Mouse (Mus musculus): ENCODE data around the gene Nudt16l1.

Gene Nudt16l1

GRCm38 (mm10) chr16:4938461-4938860, at the start of gene Nudt16l1:
Gene Nudt16l1 (plus strand): TSS chr16:4938761.
- DNase-seq (ENCODE audit: low spot score in 2 of 2), result no peak

- no peak for DNase-seq (ENCODE audit: low spot score in 2 of 2)
These were observed 48.3 kb upstream of the Nudt16l1 start for GRCm38 (mm10) chr16:4890201-4890709.

- no peak for DNase-seq (ENCODE audit: low spot score in 2 of 2)
These were observed 46.4 kb upstream of the Nudt16l1 start for GRCm38 (mm10) chr16:4892171-4892570.

- no peak for DNase-seq (ENCODE audit: low spot score in 2 of 2)
These were observed 44.2 kb upstream of the Nudt16l1 start for GRCm38 (mm10) chr16:4894201-4894908.

- DNase-seq (ENCODE audit: low spot score in 2 of 2), result no peak
These were observed 42.1 kb upstream of the Nudt16l1 start for GRCm38 (mm10) chr16:4896249-4897027.

- DNase-seq (ENCODE audit: low spot score in 2 of 2), result no peak
These were observed 41.3 kb upstream of the Nudt16l1 start for GRCm38 (mm10) chr16:4897146-4897730.

- no peak for DNase-seq (ENCODE audit: low spot score in 2 of 2)
These were observed 39.7 kb upstream of the Nudt16l1 start for GRCm38 (mm10) chr16:4898881-4899280.

- DNase-seq (ENCODE audit: low spot score in 2 of 2), result no peak
These were observed 38.9 kb upstream of the Nudt16l1 start for GRCm38 (mm10) chr16:4899711-4900110.

GRCm38 (mm10) chr16:4901167-4901566, 37.4 kb upstream of the Nudt16l1 start:
- DNase-seq (ENCODE audit: low spot score in 2 of 2), result no peak

- DNase-seq (ENCODE audit: low spot score in 2 of 2), result no peak
These were observed 36.2 kb upstream of the Nudt16l1 start for GRCm38 (mm10) chr16:4902390-4902789.

- no peak for DNase-seq (ENCODE audit: low spot score in 2 of 2)
These were observed 35.0 kb upstream of the Nudt16l1 start for GRCm38 (mm10) chr16:4903491-4904102.

GRCm38 (mm10) chr16:4904878-4905277, 33.7 kb upstream of the Nudt16l1 start:
- DNase-seq (ENCODE audit: low spot score in 2 of 2), result no peak

GRCm38 (mm10) chr16:4905591-4905990, 33.0 kb upstream of the Nudt16l1 start:
- no peak for DNase-seq (ENCODE audit: low spot score in 2 of 2)

GRCm38 (mm10) chr16:4906559-4906958, 32.0 kb upstream of the Nudt16l1 start:
- no peak for DNase-seq (ENCODE audit: low spot score in 2 of 2)

GRCm38 (mm10) chr16:4907386-4907785, 31.2 kb upstream of the Nudt16l1 start:
- DNase-seq (ENCODE audit: low spot score in 2 of 2), result no peak

GRCm38 (mm10) chr16:4907972-4908371, 30.6 kb upstream of the Nudt16l1 start:
- no peak for DNase-seq (ENCODE audit: low spot score in 2 of 2)

- DNase-seq (ENCODE audit: low spot score in 2 of 2), result no peak
These were observed 28.8 kb upstream of the Nudt16l1 start for GRCm38 (mm10) chr16:4909745-4910144.

- DNase-seq (ENCODE audit: low spot score in 2 of 2), result no peak
These were observed 27.8 kb upstream of the Nudt16l1 start for GRCm38 (mm10) chr16:4910758-4911157.

- DNase-seq (ENCODE audit: low spot score in 2 of 2), result no peak
These were observed 26.4 kb upstream of the Nudt16l1 start for GRCm38 (mm10) chr16:4912074-4912648.

- no peak for DNase-seq (ENCODE audit: low spot score in 2 of 2)
These were observed 25.4 kb upstream of the Nudt16l1 start for GRCm38 (mm10) chr16:4912907-4913782.

All from left cerebral cortex, adult 9 months (tissue).